Mouse (Mus musculus) adipocyte (in vitro differentiated cells): ENCODE measurements around the gene Esrrb.

Experiments
- DNase-seq: peaks from one replicate; pipeline ENCODE4 v3.0.0-alpha.2; 2016; ENCODE audit warnings: low spot score

Gene Esrrb

GRCm38 (mm10) chr12:86422166-86422910 lies 61.4 kb downstream of the Esrrb start:
- no peak for DNase-seq

DNA sequence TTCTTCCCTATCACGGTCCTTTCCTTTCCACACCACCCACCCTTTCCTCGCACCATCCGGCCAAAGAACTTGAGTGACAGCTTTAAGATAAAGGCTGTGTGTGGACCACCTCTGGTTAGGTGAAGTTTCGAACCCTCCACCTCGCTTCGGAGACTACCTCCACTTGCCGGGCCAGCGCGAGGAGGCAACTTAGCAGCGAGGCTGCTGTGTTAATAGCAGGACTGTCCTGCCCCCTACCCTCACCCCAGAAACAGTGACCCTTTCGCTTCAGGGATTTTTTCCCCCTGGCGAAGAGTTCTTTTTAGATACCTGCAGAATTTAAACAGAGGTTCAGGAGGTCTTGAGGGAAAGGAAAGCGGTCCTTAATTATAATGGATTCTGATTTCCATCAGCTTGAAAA lies 62.2 kb downstream of the Esrrb start:
- DNase-seq, result no peak

DNA sequence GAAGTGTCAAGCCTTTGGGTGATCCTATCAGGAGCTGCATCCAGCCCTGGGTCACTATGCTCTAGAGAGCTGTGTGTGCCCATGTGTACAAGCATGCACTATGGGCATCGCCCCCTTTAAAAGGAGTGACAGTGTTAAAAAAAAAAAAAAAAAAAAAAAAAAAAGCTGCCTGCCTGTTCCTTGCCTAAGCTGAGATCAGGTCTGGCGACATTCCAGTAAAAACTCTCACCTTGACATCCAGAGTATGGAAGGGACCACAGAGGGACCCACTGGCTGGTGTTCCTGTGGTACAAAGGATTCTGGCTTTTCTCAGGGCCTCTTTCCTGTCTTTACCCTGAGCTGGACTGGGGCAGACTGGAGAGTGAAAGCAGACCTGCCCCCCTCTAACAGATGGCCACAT lies 66.7 kb downstream of the Esrrb start:
- no peak for DNase-seq

DNA sequence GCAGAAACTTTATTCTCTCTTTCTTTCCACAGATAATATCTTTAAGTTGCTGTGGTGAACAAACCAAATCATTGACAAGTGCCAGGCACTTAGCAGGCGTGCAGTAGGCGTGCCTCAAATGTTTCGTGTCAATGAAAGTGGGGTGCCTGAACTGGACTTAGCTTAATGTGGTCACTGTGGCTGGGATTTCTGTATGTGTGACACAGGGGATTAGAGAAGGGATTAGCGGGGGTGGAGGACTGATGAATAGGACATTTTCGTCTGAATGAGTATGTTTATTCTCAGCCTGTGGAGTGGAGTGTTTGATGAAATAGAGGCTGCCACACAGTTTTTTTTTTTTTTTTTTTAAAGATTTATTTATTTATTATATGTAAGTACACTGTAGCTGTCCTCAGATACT lies 70.8 kb downstream of the Esrrb start:
- DNase-seq, result no peak

DNA sequence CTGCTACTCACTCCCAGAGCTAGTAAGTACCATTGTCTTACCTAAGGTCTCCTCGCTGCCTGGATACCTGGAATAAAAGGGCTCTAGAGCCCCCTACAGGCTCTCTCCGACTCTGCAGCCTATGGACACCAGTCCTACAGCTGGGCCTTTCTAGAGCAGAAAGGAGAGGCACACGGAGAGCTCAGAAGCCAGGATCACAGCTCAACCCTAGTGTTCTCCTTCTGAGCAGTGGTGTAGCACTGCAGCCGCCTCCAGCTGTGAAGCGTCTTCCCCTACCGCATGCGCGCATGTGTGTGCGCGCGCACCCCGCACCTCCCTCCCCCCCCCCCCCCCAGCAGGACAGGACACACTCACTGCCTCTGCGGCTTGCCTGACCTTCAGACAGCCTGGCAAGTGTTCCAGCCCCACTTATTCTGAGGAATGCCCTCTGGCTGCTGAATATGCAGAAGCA lies 72.5 kb downstream of the Esrrb start:
- DNase-seq, result peak; percentile 34

- DNase-seq, result no peak
These were observed 74.7 kb downstream of the Esrrb start for GRCm38 (mm10) chr12:86435651-86436050.

- no peak for DNase-seq
These were observed 89.9 kb downstream of the Esrrb start for GRCm38 (mm10) chr12:86450848-86451247.

DNA sequence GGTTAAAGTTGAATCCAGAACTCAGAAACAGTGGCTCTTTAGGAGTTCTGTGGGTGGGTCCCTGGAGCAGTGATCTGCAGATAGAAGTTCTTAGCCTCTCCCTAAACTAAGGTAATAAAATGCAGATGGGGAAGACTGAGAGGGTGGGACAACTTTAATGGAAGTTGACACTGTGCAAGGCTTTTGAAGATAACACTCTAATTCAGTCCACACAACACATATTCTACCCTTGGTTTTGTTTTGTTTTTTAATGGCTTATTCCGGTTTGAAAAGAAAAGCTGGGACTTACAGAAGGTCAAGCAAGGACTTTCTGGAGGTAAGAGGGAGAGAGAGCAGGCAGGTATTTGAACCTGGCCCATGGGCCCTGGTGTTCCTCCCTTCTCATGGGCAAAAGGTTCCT lies 94.1 kb downstream of the Esrrb start:
- DNase-seq, result no peak

DNA sequence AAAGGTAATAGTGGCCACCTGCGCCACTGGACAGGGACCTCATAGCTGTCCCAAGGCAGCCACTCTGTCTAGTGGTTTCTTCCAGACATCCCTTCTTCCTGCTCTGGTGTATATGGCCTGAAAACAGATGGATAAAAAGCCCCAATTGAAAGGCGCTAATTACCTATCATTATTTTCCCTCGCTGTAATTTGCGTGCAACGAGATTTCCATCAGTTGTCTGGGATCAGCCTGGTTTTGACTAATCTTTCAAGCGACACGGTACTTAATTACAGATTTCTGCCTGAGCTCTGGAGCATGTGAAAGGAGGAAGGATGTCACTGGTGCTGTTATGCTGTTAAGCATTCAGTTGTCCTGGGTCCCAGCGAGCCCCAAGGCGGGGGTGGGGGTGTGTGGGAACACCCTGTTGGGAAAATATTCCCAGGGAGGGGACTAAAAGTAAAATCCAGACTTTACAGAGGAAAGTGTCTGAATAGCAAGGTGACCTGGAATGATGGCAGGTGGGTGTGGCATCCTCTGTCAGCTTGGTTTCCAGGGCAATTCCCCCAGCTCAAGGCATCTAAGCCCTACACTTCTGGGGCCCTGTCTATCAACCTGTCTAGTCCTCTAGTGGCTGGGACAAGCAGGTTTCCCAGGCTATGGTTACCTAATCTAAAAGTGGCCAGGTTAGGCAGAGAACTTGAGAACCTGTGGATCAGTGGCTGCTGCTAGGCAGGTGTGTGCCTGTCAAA lies 102.0 kb downstream of the Esrrb start:
- DNase-seq, result no peak

GRCm38 (mm10) chr12:86464385-86464784 lies 103.5 kb downstream of the Esrrb start:
- no peak for DNase-seq

DNA sequence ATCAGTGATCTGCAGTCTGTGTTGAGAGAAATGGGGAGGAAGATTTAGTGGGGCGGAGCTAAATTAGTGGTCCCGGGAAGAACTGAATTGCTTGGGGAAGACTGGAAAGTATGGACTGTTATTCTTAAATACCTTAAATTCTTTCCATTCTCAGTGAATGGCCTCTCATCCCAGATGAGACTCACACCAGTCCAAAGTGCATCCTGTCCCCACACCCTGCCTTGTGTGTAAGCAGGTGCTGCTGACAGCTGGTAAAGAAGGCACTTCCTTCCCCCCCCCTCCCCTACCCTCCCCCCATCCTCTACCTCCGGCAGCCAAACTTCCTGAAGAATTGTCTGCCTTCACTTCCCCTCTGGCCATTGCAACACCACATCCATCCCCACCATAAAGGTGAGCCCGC lies 105.3 kb downstream of the Esrrb start:
- no peak for DNase-seq

GRCm38 (mm10) chr12:86469919-86470318 lies 109.0 kb downstream of the Esrrb start:
- no peak for DNase-seq

GRCm38 (mm10) chr12:86470912-86471311 lies 110.0 kb downstream of the Esrrb start:
- no peak for DNase-seq

DNA sequence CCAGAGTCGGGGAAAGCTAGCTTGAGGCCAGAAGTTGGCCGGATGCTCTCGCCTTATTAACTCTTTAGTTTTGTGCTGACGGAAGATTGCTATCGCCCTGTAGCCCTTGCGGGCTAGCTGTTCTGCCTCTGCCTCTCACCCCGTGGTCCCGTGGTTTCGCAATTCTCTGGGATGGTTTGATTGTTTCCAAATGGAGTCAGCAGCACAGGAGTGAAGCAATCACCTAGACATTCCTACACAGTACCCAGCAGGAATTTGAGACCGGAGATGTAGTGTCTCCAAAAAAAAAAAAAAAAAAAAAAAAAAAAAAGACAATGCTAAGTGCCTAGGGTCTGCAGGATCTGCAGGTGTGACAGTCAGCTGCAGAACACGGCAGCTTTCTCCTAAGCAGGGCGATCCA lies 112.7 kb downstream of the Esrrb start:
- DNase-seq, result no peak

DNA sequence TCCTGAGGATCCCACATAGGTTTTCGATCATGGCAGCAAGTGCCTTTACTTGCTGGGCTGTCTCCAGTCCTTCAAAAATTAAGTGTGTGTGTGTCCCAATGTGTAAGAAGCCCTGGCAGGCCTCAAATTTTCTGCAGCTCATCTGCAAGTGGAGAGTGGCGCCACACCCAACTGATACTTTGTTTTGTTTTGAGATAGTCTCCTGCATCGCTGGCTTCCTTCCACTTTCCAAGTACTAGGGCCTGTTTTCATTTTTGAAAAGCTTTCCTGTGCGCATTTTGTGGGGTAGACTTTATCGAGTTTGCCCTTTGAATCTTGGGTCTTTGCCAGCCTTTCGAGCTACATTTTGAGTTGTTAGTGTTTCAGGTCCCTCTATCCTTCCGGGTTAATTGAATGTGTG lies 115.1 kb downstream of the Esrrb start:
- no peak for DNase-seq

DNA sequence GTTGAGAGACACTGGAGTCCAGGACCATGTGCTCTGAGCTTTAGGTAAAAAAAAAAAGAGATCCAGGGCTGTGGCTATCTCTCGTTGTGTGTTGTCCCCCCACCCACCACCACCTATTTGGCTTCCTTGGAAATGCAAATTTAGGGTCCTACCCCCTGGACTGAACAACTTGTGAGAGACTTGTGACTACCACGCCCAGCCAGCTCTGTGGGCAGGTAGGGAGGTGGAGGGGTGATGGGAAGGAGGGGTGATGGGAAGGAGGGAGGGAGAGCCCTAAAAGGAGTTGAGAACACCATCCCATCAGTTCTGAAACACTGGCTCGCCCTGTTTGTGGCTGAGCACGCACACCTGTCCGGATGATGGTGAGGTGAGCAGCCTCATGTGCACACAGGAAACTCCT lies 118.0 kb downstream of the Esrrb start:
- DNase-seq, result no peak

DNA sequence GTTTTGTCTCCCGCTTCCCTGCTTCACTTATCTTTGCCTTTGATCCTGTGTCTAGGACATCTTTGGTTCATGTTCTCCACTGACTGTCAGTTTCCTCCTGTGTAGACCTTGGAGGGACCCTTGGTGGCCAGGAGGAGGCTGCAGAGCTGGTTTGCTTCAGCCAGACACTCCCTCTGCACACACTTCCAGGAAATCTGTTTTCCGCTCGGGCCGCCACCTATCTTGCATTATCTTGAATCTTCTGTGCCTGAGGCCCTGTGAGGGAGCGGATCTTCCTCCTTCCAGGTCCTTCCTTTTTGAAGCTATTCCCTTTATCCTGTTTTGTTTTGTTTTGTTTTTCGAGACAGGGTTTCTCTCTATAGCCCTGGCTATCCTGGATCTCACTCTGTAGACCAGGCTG lies 121.1 kb downstream of the Esrrb start:
- DNase-seq, result no peak

GRCm38 (mm10) chr12:86483413-86483841 lies 122.5 kb downstream of the Esrrb start:
- no peak for DNase-seq

- DNase-seq, result no peak
These were observed 127.1 kb downstream of the Esrrb start for GRCm38 (mm10) chr12:86488005-86488404.

- DNase-seq, result no peak
These were observed 129.1 kb downstream of the Esrrb start for GRCm38 (mm10) chr12:86490052-86490451.

GRCm38 (mm10) chr12:86491500-86491899 lies 130.6 kb downstream of the Esrrb start:
- no peak for DNase-seq

GRCm38 (mm10) chr12:86492822-86493221 lies 131.9 kb downstream of the Esrrb start:
- DNase-seq, result no peak

DNA sequence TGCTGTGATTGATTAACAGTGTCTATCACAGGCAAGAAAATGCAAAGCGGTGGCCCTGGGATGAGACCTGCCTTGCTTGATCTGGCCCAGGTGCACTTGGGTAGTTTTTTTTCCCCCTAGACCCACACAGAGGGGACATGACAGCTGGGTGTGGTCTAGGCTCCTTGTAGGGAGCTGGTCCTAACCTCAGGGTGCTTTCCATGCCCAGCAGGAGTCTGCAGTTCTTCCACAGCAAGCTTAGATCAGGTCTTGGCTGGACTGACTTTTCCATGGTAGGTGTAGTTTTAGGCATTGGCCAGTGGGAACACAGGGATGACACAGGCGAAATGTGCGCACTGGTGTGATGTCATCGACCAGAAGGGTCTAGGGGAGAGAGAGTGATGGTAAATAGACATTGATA lies 136.2 kb downstream of the Esrrb start:
- no peak for DNase-seq

DNA sequence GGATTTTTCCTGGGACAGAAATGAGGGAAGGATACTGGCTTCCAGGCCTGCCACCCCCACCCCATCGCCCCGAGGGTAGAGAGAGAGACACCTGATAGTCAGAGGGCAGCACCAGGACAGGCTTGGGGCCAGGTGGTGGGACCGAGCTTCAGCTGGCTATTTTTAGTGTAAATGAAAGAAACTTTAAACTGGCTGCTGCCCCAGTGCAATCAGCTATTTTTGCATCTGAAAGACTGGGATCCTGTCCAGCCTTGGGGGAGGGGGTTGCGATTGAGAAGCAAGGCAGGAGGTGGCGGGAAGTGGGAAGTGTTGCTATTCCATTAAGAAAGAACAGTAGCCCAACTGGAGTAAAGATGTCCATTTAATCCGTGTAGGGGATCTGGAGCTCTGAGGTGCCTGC lies 137.8 kb downstream of the Esrrb start:
- DNase-seq, result peak; percentile 61
